Mouse (Mus musculus) olfactory bulb, adult 2 months (tissue): ENCODE results near the gene Smarca2. TPM values are rescaled to one million over a fixed set of nuclear protein-coding genes. Genes with fewer than 3 reads are reported as not detected.
A peak's percentile ranks its signal among the peaks of the same experiment; 100 is the strongest.

Source experiments
- H3K27ac ChIP-seq: fragments of 200-500 bp; 2 replicates; pipeline ENCODE4 v1.5.1; 2012; ENCODE audit warnings: low read depth, low read length; ENCODE audit not compliant: insufficient read depth
- H3K4me1 ChIP-seq: fragments of 200-500 bp; 2 replicates; pipeline ENCODE4 v1.6.1; 2012; ENCODE audit warnings: low read length; ENCODE audit not compliant: control insufficient read depth, insufficient read depth
- H3K4me3 ChIP-seq: fragments of 200-500 bp; 2 replicates; pipeline ENCODE4 v1.5.1; 2012; ENCODE audit warnings: mild to moderate bottlenecking, low read depth, low read length, moderate library complexity; ENCODE audit not compliant: insufficient read depth
- CTCF ChIP-seq: fragments of 200-500 bp; IDR thresholded peaks from 2 replicates; pipeline ENCODE4 v1.5.1; 2012; ENCODE audit warnings: low read depth, mild to moderate bottlenecking, low read length, moderate library complexity; ENCODE audit not compliant: insufficient read depth
- POLR2A ChIP-seq: fragments of 200-500 bp; IDR thresholded peaks from 2 replicates; pipeline ENCODE4 v1.6.1; 2012; ENCODE audit warnings: mild to moderate bottlenecking, low read depth, low read length, moderate library complexity; ENCODE audit not compliant: insufficient read depth
- WGBS: fragments of 180-500 bp; shearing (Covaris S2); methylation state at CpG from one replicate; pipeline ENCODE4 v1.1.7; 2018; 5-methylcytosine and 5-hydroxymethylcytosine counted together
- polyA plus RNA-seq: library from polyadenylated mRNA; stranded (reverse); fragments of >200 nt; gene quantifications from 2 replicates; pipeline ENCODE4 v1.2.4, GENCODE M21; 2012; ENCODE audit warnings: low replicate concordance; ENCODE audit not compliant: missing spikeins, insufficient read depth, insufficient read length

Gene Smarca2
- polyA plus RNA-seq, 1 experiment, result not detected

DNA sequence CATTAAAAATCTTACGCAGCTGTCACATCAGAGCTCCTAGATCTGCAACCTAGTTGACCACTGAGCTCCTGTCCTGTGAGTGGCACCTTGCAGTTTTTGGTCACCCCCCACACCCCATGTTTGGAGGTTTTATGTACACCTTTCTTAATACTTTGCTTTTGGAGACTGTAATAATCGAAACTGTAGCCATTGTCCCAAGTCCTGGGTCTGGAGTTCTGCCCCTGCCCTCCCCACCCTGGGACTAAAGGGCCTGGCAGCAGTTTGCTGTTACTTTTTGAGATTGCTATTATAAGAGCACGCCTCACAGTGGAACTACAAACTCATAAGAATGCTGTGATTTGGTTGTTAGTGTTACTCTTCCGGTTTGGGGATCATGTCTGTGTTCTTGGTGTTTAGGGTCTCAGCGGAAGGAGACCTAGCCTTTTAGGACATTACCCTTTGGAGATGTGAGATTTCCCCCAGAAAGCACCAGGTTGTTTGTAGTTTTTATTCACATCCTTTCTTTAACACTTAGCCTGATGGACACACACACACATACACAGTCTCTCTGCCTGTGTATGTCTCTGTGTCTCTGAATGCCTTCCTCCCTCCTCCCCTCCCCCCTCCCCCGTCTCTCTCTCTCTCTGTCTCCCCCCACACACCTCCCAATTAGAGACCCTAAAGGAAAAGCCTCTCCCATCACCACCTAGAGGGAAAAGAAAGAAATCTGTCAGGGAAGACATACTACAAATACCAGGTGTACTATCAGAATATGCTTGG, 142.0 kb downstream of the Smarca2 start:
- H3K4me1 ChIP-seq, result no peaks in the 10 kb centered on the region
- TF ChIP-seq CTCF (no peak), POLR2A (no peak)
- no peak overlapping the region for H3K27ac ChIP-seq
- WGBS, result 48% methylated on average over 6 of the region's 6 CpGs
- peak overlapping the region; percentile 84; the same call in 1 of the 2 replicates for H3K4me3 ChIP-seq

DNA sequence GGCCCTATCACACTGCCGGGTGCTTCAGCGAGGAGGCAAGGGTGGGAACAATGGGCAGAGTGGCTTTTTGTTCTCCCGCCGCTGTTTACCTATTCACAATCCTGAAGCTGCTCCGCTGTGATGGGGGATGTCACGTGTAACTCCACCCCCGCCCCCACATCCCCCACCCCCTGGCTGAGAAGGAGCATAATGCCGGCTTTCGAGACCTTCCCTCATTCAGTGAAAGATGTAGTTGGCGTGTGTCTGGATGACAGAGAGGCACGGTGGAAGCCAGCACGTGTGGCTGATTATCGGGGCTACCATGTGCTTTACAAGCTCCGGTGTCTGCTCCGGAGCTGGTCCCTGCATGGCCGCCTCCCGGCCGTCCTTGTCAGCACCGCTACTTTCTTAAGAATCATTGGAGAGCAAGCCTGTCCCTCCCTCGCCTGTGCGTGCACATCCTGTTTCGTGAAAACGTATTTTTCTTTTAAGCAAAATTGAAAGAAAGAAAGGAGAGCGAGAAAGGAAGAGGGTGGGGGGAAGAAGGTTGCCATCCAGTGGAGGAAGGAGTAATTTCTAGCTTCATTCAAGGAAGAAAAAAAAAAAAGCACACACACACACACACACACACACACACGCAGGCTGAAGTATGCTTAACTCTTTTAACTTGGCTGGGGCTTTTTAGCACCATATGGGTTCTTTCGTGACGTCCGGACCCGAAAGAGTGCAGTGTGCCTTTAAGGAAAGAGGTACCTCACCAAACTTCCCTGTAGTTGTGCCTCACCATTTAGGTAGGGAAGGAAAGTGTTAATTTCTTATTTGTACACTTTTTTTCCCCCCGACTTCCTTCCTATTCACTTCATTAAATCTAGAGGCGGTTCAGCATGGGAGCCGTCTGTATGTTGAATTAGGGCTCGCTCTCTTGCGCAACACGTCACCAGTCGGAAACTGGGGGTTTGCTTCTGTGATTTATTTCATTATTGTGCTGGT, 143.0 kb downstream of the Smarca2 start:
- TF ChIP-seq POLR2A (peak; percentile 35; the same call in 1 of the 2 replicates), CTCF (no peak)
- Histone ChIP-seq H3K27ac (peak overlapping the region; percentile 91), H3K4me1 (no peaks in the 10 kb centered on the region), H3K4me3 (peak overlapping the region; percentile 84)
- WGBS, result under 1% methylated on average over 36 of the region's 36 CpGs

DNA sequence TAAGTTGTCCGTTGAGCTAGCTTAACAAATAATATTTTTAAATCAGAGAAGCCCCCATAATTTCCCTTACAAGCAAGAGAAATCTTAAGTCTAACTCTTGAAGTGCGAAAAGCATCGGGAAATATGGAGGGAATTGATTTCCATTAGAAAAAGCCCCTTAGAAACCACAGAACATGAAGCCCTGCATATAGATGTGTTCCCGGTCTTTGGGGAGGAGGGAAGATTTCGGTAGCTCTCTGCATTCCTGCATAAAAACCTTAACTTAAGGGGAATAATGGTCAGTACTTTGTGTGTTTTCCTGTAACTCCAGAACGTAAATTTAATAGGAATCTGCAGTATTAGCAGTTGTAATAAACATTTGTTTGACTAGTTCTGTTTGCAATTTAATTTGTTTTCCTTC, 143.8 kb downstream of the Smarca2 start:
- H3K4me1 ChIP-seq, result no peaks in the 10 kb centered on the region
- TF ChIP-seq CTCF, result no peak
- H3K27ac ChIP-seq, result no peak overlapping the region
- no peak overlapping the region for H3K4me3 ChIP-seq
- 5% methylated on average over 6 of the region's 6 CpGs for WGBS

DNA sequence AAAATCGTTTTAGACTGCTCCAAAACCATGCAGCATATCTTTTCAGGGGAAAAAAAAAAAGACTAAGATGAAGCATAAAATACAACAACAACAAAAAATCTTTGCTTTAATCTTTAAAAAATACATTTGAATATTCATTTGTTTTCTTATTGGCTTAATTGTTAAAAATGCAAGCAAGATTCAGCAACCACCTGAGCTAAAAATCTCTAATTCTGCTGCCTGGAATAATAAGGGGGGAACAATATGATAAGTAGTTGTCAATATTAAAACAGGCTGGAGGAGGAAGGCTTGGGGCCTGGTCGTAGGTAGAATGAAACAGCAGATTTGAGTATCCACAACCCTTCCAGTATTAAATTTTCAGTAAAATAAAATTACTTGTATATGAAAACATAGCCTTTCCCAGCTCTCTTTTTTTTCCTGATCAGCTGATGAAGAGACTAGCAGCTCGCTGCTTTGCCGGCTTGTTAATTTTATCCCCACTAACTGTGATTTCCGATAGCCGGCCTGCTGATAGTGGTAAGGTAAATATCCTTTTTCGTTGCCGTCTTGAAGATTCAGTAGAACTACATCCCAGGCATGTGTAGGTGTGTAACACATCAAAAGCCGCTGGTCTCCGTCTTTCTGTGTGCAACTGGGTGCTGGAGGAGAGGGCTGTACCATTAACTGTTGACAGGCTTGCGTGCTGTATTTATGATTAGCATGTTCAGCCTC, 144.7 kb downstream of the Smarca2 start:
- H3K27ac ChIP-seq, result peak overlapping the region; percentile 33
- H3K4me1 ChIP-seq, result 0 out of 2 replicates have a peak, but pooled peaks cover 3% of the 10 kb centered on the region
- WGBS, result 32% methylated on average over 11 of the region's 11 CpGs
- TF ChIP-seq CTCF, result no peak
- TF ChIP-seq POLR2A, result no peak
- no peak overlapping the region for H3K4me3 ChIP-seq

DNA sequence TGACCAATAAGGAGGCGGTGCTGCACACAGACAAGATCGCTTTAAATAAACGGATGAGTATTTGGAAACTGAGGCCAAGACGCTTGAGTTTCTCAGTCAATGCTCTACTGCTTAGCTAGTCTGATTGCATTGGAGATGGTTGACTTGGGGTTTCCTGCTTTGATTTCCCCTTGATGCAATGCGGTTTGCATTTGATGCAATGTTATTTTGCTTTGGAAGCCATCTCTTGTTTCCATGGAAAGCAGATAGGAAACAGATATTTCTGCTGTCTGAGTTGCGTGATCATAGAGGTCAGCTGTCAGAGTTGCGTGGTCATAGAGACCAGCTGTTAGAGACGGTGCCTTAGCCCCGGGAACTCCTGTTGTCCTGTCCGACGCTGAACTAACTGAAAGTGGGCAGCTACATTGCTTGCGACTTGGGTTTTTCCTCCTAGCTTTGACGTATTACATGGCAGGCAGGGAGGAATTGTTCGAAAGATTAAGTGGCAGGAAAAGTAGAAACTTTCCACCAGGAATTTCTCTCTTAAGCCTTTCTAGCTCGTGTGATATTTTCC, 147.8 kb downstream of the Smarca2 start:
- no peak overlapping the region for H3K27ac ChIP-seq
- no peak overlapping the region for H3K4me3 ChIP-seq
- TF ChIP-seq POLR2A (no peak), CTCF (no peak)
- 90% methylated on average over 15 of the region's 15 CpGs for WGBS
- 0 out of 2 replicates have a peak, but pooled peaks cover 3% of the 10 kb centered on the region for H3K4me1 ChIP-seq

DNA sequence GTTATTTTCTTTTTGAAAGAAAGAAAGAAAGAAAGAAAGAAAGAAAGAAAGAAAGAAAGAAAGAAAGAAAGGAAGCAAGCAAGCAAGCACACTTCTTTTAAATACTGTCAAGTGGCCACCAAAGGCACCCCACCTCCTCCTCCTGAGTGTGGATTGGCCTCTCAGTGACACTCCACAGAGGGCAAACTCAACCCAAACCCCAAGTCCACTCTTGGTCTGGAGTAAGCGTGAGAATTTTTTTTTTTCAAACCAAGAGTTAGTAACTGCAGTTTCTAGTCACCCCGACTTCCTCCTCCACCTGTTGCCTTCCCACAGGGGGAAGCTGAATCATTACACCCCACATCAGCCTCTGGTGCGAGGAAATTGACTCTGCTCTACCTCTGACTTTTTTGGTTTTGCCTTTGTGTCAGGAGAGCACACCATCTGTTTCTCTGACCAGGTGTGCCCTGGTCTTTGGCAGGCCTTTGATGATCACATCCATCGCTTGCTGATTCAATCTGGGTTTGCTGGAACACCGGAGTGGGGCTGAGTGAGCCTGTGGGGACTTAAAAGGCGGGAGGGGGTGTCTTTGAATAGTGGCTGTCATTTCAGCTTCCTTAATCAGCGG, 148.5 kb downstream of the Smarca2 start:
- H3K4me1 ChIP-seq, result 0 out of 2 replicates have a peak, but pooled peaks cover 3% of the 10 kb centered on the region
- no peak for TF ChIP-seq POLR2A
- TF ChIP-seq CTCF, result no peak
- no peak overlapping the region for H3K4me3 ChIP-seq
- WGBS, result 89% methylated on average over 7 of the region's 7 CpGs
- no peak overlapping the region for H3K27ac ChIP-seq

DNA sequence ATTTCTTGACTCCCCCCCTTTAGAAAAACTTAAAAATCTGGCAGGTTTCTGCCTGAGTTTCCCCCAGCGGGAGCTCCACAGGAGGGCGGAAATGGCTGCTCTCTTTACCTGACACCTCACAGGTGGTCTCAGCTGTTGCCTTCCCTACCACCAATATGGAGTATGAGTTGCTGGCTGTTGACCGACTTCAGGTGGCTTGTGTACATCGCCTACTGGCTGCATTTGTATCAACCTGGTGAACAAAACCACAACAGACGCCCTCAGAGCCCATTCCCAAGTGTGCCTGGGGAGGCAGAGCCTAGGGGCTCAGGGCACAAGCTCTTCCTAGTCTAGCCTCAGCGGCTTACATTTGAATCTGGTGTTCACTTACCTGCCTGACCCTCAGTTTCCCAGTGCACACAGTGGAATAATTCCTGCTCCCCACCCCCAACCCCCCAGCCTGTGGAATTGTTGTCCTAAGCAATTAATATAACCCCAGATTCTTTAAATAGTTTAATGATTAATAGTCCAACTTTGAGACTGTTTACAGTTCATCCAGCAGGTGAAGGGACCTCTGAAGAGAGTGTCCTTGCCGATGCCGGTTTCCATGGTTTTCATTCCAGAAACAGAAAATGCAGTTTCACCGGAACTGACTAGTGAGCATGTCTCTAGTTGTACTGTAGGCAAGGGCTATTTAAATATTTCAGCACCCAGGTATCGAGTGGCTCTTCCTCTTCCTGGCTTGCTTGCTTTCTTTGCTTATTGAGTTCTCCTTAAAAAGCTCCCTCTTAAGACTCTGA, 149.4 kb downstream of the Smarca2 start:
- whole genome bisulfite sequencing, result 85% methylated on average over 10 of the region's 10 CpGs
- Histone ChIP-seq H3K27ac (no peak overlapping the region), H3K4me3 (no peak overlapping the region), H3K4me1 (0 out of 2 replicates have a peak, but pooled peaks cover 3% of the 10 kb centered on the region)
- TF ChIP-seq POLR2A (no peak), CTCF (no peak)

DNA sequence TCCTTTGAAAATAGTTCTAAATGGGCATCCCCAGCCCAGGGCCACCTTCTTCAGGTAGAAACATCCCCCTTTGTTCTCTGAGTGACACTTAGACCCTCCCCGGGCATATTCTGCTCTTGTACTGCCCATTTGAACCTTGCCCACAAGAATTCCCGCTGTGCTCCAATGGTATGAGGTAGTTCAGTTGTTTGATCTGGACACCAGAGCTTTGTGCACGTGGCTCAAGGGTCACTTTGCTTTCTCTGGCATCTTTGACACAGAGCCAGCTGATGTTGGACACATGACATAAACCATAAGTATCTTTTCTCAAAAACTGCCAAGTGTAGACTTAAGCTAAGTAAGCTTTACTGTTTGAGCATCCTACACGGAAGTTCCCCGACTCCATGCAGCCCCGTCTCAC, 151.1 kb downstream of the Smarca2 start:
- H3K27ac ChIP-seq, result no peak overlapping the region
- 96% methylated on average over 6 of the region's 6 CpGs for WGBS
- no peak overlapping the region for H3K4me3 ChIP-seq
- TF ChIP-seq CTCF, result no peak
- no peak for TF ChIP-seq POLR2A
- 0 out of 2 replicates have a peak, but pooled peaks cover 3% of the 10 kb centered on the region for H3K4me1 ChIP-seq
